Mouse (Mus musculus): Measurements from ENCODE around the gene Cldn34c1. TPM values are rescaled to one million over a fixed set of nuclear protein-coding genes. Genes with fewer than 3 reads are reported as not detected.
"Not testable (repeated sequence)": the region's sequence is repeated elsewhere in the genome, so short reads cannot be mapped to it uniquely, and the experiment has no call there.

Cldn34c1 gene
- polyA plus RNA-seq (2014; fragmentation: Nextera tagmentation; extraction: Ambion mirVana): 40.3 and 43.1 TPM in 2 replicates

DNA sequence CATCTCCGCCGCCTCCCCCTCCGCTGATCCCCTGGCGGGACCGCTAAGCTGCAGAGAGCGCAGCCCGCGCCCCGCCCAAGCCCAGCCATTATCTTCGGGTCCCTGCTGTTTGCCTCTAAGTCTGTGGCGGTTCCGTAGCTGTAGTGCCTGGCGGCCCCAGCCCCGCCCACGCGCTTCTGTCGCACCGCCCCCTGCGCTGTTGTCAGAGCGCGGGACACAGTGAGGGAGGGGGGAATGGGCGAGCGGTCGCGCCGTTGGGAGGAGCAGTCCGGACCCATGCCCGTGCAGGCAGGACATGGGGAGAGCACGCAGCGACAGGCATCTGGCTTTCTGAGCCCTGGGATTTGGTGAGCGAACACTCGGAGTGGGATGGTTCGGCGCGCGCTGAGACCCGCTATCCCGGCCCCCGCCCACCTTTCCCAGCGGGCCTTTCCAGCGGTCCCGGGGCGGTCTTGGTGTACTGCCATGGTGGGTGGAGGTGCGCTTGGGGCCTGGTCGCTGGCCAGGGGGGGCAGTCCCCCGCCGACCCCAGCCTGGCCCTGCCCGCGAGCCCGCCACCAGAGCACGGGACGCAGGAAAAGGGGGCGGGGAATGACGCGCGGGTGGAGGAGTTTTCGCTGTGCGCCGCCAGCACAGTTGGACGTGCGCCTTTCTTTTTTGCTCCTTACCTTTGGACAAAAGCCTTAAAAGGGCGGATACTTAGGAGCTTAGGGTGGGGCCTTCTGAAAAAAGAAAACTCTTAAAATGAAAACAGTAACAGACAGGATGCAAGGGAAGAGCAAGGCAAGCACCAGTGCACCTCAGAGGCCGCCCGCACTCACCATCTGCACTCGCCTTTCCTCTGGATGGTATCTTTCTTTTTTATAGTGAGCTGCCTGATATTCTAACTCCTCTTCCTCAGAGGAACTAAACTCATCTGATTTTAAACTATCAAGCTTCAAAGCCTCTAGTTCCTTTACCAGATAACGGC is at the start of gene Cldn34c1:
TSS of gene Cldn34c1 (plus strand) at position 205 of the 970 bp plus-strand sequence.
- H3K27ac ChIP-seq (ENCODE audit: low read depth, low read length): peak within 1 kb of the TSS; percentile 94
- no peaks in the 10 kb centered on the region for H3K4me1 ChIP-seq (ENCODE audit: control insufficient read depth, insufficient read depth, low read length)
- H3K27me3 ChIP-seq (ENCODE audit: control insufficient read depth, insufficient read depth, low read length): no peaks in the 10 kb centered on the region
- H3K4me3 ChIP-seq (ENCODE audit: low read depth, low read length): peak within 1 kb of the TSS; percentile 52
- peak within 1 kb of the TSS; percentile 44 for H3K4me2 ChIP-seq (ENCODE audit: low read depth, low read length)
- H3K9me3 ChIP-seq (ENCODE audit: control insufficient read depth, low read length): no peaks in the 10 kb centered on the region
- no peaks in the 10 kb centered on the region for H3K36me3 ChIP-seq (ENCODE audit: control insufficient read depth, insufficient read depth, low read length)
- 7% methylated on average over 45 of the region's 66 CpGs for WGBS
- ATAC-seq (ENCODE audit: low read depth): peak; percentile 98
- peak within 1 kb of the TSS; percentile 70 for H3K9ac ChIP-seq (replicated peaks; ENCODE audit: low read depth, low read length)

DNA sequence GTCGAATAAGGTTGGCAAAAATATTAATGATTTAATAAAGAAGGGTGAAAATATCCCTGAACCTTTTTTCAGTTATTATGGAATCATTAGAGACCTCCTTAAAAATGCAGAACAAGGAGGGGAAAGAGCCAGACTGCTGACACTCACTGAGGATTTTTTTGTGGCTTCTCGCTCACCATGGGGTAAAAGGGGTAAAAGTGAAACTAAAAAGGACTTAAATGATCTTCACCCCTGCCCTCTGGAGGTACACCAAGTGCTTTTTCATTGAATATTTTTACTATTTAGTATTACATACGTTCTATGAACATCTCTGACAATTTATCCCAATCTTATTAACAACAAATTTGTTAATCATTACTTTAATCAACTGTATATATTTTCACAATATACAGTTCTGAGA is 15.9 kb upstream of the Cldn34c1 start:
- Histone ChIP-seq H3K36me3 (ENCODE audit: control insufficient read depth, insufficient read depth, low read length) (no peaks in the 10 kb centered on the region), H3K4me1 (ENCODE audit: control insufficient read depth, insufficient read depth, low read length) (no peaks in the 10 kb centered on the region), H3K4me3 (ENCODE audit: low read depth, low read length) (no peak overlapping the region), H3K9ac (replicated peaks; ENCODE audit: low read depth, low read length) (no peak overlapping the region), H3K9me3 (ENCODE audit: control insufficient read depth, low read length) (no peaks in the 10 kb centered on the region), H3K27me3 (ENCODE audit: control insufficient read depth, insufficient read depth, low read length) (no peaks in the 10 kb centered on the region), H3K27ac (ENCODE audit: low read depth, low read length) (no peak overlapping the region), H3K4me2 (ENCODE audit: low read depth, low read length) (no peak overlapping the region)
- WGBS: 91% methylated on average over 3 of the region's 3 CpGs
- ATAC-seq (ENCODE audit: low read depth): no peak

DNA sequence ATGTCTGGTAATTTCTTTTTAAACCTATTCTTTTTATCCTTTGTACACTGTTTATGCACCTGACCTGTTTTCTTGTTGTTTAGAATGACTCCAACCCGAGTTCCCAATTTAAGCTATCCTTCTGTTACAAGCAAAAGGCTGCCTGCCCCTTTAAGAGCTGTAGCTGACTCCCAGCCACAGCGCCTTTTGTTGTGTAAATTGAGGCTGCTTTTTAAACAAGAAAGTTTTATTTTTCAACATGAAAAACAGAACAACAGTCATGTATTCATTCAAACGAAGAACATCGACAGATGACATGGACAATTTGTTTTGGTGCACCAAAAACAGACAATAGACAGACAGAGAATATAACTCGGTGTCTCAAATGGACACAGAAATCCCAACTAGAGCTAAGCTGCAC is 489 bp upstream of the Cldn34c1 start:
- not testable (repeated sequence) for H3K4me1 ChIP-seq (ENCODE audit: control insufficient read depth, insufficient read depth, low read length); H3K36me3 ChIP-seq (ENCODE audit: control insufficient read depth, insufficient read depth, low read length); H3K27me3 ChIP-seq (ENCODE audit: control insufficient read depth, insufficient read depth, low read length); H3K9me3 ChIP-seq (ENCODE audit: control insufficient read depth, low read length)
- WGBS: 11% methylated on average over 5 of the region's 5 CpGs
- Histone ChIP-seq H3K27ac (ENCODE audit: low read depth, low read length) (peak overlapping the region; percentile 94), H3K4me3 (ENCODE audit: low read depth, low read length) (peak overlapping the region; percentile 52), H3K9ac (replicated peaks; ENCODE audit: low read depth, low read length) (peak overlapping the region; percentile 70), H3K4me2 (ENCODE audit: low read depth, low read length) (peak overlapping the region; percentile 16)
- ATAC-seq (ENCODE audit: low read depth): peak; percentile 44; the same call in 1 of the 2 replicates

DNA sequence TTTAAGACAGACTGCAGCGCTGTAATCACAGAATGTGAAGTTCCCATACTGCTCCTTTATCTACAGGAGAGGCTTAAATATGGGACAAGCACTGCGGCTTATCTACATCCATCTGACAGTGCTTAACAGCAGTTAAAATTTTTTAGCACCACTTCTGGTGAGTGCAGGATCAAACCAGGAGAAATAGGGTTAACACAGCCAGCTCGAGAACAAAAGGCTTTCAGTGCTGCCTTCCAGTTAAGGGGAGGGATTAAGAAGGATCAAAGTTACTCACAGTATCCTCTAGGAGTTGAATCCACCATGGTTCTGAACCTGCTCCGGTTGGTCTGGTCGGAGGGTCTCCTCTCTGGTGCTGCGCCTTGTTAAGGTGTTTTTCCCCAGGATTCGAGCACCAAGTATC is 1.4 kb downstream of the Cldn34c1 start:
- WGBS: 14% methylated on average over 7 of the region's 7 CpGs
- Histone ChIP-seq H3K27ac (ENCODE audit: low read depth, low read length) (peak overlapping the region; percentile 94; the same call in 1 of the 2 replicates), H3K9ac (replicated peaks; ENCODE audit: low read depth, low read length) (peak overlapping the region; percentile 70; the same call in 1 of the 2 replicates), H3K4me3 (ENCODE audit: low read depth, low read length) (peak overlapping the region; percentile 52), H3K4me2 (ENCODE audit: low read depth, low read length) (peak overlapping the region; percentile 44; the same call in 1 of the 2 replicates)
- not testable (repeated sequence) for H3K4me1 ChIP-seq (ENCODE audit: control insufficient read depth, insufficient read depth, low read length); H3K9me3 ChIP-seq (ENCODE audit: control insufficient read depth, low read length); ATAC-seq (ENCODE audit: low read depth); H3K36me3 ChIP-seq (ENCODE audit: control insufficient read depth, insufficient read depth, low read length); H3K27me3 ChIP-seq (ENCODE audit: control insufficient read depth, insufficient read depth, low read length)

DNA sequence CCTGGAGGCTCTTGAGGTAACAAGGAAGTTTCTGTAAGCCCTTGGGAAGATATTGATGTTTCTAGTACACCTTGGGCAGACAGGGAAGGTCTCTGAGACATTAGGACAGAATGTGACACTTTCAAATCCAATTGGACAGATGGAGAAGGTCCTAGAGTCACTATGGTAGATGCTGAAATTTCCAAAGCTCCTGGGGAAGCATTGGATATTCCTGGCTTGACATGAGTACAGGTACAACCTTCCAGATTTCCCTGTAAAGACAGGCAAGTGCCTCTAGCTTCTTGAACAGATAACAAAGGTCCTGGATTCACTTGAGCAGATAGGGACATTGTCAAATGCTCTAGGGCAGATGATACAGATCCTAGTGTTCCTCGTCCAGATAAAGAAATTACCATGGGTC is 119.1 kb downstream of the Cldn34c1 start, which contains the start of gene Srsx:
TSS of gene Srsx (minus strand) at position 101 of the 400 bp plus-strand sequence.
- not testable (repeated sequence) for H3K36me3 ChIP-seq (ENCODE audit: control insufficient read depth, insufficient read depth, low read length); H3K4me3 ChIP-seq (ENCODE audit: low read depth, low read length); H3K9me3 ChIP-seq (ENCODE audit: control insufficient read depth, low read length); H3K4me2 ChIP-seq (ENCODE audit: low read depth, low read length); H3K27ac ChIP-seq (ENCODE audit: low read depth, low read length); H3K9ac ChIP-seq (replicated peaks; ENCODE audit: low read depth, low read length); ATAC-seq (ENCODE audit: low read depth); H3K27me3 ChIP-seq (ENCODE audit: control insufficient read depth, insufficient read depth, low read length); H3K4me1 ChIP-seq (ENCODE audit: control insufficient read depth, insufficient read depth, low read length)
- WGBS: no CpG with 5 or more reads among the region's 1 CpGs

Other genes starting within 250 kb of the Cldn34c1 start
- gene Gm17521, start 73.8 kb upstream of the Cldn34c1 start, polyA plus RNA-seq (2014; fragmentation: Nextera tagmentation; extraction: Ambion mirVana): not detected in 2 replicates
- gene Srsx, start 119.0 kb downstream of the Cldn34c1 start, polyA plus RNA-seq (2014; fragmentation: Nextera tagmentation; extraction: Ambion mirVana): not detected in 2 replicates
- gene Gm17577, start 143.4 kb downstream of the Cldn34c1 start, polyA plus RNA-seq (2014; fragmentation: Nextera tagmentation; extraction: Ambion mirVana): not detected in 2 replicates